Mouse (Mus musculus) brain, embryonic 14.5 days (tissue): ENCODE measurements around the gene Epm2aip1. TPM values are rescaled to one million over a fixed set of nuclear protein-coding genes. Genes with fewer than 3 reads are reported as not detected.

Source experiments
- DNase-seq: peaks from one replicate; pipeline ENCODE4 v3.0.0-alpha.2; 2011; ENCODE audit warnings: low read depth
- CTCF ChIP-seq: fragments of 200-500 bp; IDR thresholded peaks from 2 replicates; pipeline ENCODE4 v1.5.1; 2012; ENCODE audit warnings: inconsistent platforms, mild to moderate bottlenecking, moderate library complexity, borderline replicate concordance; ENCODE audit not compliant: insufficient read depth, insufficient read length; ENCODE audit errors: extremely low read depth
- POLR2A ChIP-seq: fragments of 200-500 bp; IDR thresholded peaks from 2 replicates; pipeline ENCODE4 v1.6.1; 2012; ENCODE audit warnings: mild to moderate bottlenecking, inconsistent platforms, borderline replicate concordance; ENCODE audit not compliant: poor library complexity, insufficient read depth, insufficient read length, severe bottlenecking; ENCODE audit errors: extremely low read depth
- polyA plus RNA-seq: library from polyadenylated mRNA; depleted of rRNA; stranded (reverse); fragments of >200 nt; gene quantifications from 2 replicates; pipeline ENCODE4 v1.2.3, GENCODE M21; 2012; rRNA removed

Gene Epm2aip1
- polyA plus RNA-seq, result 61.1 and 67.4 TPM in 2 replicates

DNA sequence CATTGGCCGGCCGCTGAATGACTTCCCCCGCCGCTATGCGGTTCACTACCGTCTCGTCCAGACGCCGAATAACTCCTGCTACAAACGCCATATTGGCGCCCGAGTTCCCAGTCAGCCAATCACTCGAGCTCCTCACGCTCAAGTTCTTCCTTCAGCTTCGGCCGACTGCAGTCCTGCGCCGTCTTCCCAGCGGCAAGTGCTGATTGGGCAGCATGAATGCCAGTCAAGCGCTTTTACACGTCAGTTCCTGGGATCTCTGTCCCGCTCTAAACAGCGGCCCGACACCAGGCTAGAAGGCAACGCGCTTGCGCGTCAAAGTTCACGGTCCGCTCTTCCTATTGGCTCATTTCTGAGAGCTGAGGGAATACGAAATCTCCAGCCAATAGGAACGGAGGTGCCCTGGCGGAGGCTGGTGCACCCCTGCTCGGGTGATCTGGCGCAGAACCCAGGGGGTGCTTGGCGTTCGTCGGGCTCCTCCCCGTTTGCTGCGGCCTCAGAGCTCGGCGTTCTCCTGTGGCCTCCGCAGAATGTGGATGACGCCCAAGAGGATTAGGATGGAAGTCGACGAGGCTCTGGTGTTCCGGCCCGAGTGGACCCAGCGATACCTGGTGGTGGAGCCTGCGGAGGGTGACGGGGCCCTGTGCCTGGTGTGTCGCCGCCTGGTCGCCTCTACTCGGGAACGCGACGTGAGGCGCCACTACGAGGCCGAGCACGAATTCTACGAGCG is at the start of gene Epm2aip1, which contains the start of gene Mlh1:
Epm2aip1 (plus strand) TSS at position 496 of the 727 bp plus-strand sequence.
Mlh1 (minus strand) TSS at position 358 of the 727 bp plus-strand sequence.
- TF ChIP-seq POLR2A (peak; percentile 78; the same call in 1 of the 2 replicates), CTCF (no peak)
- peak; percentile 100 for DNase-seq

DNA sequence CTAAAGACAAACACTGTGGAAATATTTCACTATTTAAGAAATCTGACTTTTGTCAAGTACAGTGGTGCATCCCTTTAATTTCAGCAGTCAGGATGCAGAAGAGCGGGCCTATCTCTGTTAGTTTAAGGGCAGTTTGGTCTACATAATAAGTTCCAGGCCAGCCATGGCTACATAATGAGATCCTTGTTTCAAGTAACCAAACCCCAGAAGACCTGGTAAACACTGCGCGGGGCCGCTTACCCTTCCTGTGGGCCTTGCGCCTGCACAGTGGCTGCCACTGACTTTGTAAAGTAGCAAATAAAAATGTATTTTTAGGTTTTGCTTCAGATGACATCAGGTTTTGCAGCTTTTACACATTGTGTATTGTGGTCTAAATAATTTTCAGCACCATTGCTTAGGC is 48.3 kb upstream of the Epm2aip1 start:
- no peak for TF ChIP-seq POLR2A
- no peak for TF ChIP-seq CTCF

DNA sequence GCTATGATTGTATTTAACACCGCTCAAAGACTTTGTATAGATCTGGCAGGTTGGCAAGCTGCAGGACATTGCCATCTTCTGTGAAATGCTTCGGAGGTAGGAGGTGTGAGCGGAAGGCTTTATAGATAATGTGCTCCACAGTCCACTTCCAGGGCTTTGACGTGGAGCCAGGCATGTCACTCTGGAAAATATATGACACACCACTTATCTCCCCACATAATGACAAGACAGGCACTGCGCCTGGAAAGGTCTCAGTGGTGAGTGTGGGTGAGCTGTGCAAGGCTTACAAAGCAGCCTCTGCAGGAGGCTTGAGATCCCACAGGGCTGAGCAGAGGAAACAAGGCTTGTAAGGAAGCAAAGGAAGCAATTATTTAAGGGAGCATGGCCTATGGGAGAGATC is 43.3 kb upstream of the Epm2aip1 start:
- DNase-seq, result peak; percentile 2
- no peak for TF ChIP-seq POLR2A
- TF ChIP-seq CTCF, result no peak

More for the DNA sequence above, 48.3 kb upstream of the Epm2aip1 start:
- no peak for DNase-seq

DNA sequence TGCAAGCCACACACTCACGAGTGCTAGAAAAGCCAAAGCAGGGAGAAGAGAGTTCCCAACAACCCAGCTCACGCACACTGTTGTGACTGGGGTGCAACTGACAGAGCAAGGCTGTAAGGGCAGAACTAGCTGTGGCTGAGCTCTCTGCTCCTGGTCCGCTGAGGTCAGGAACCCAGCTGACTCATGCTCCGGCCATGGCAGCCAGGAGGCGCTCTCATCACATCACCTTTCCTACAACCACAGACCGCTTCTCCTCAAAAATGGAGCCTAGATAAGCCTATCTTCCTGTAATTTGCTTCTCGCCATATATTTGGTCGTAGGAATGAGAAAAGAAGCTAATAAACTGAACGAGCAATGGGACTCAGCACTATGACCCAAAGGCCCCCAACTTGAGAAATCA is 37.0 kb upstream of the Epm2aip1 start:
- no peak for DNase-seq
- TF ChIP-seq POLR2A, result no peak
- TF ChIP-seq CTCF, result no peak

DNA sequence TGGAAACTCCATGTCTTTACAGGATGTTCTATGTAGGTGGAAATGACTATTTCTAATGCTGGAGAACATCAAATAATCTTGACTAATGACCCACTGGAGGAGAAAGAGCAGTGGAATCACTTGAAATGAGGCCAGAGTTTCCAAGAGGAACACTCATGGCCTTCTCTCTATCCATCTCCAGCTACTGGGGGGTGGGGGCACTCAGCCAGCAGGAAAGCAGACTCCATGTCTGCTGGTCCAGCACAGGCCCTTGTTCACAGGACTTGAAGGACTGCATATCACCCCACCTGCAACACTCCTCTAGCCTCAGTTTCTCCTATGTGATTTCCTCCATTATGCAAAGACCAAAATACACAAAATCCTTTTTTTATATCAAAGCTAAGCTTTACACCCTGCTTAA is 34.0 kb upstream of the Epm2aip1 start:
- DNase-seq, result no peak
- no peak for TF ChIP-seq POLR2A
- TF ChIP-seq CTCF, result no peak

DNA sequence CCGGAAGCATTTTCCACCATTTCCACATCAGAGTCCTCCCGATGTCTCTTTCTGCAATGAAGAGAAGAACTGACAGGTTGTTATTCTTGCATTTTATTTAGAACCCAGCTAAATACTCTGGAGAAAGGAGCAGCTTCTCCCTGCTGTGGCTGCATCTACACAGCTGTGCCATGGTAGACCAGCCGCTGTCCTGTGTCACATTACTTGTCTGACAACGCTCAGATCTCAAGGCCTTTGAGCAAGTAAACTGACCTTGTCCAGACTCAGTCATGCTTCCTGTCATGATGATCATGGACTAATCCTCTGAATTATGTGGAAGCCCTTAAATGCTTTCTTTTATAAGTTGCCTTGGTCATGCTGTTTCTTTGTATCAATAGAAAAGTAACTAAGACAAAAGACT is 31.9 kb upstream of the Epm2aip1 start:
- no peak for DNase-seq
- no peak for TF ChIP-seq POLR2A

DNA sequence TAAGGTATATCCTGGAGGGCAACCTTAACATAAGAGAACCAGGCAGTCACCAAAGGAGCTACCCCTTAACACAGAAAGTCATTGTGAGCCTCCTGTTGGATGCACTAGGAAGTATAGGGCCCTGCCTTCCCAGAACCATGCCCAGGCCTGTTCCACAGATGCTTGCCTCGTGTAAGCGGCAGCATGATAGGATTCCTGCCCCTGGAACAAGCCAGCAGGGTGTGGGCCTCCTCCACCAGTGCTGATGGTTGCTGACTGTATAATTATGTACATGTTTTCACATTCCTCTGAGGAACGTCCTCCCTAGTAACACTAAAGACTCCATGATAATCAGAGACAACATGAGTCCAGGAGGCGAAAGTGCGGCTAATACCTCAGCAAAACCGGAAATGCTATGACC is 28.3 kb upstream of the Epm2aip1 start:
- no peak for DNase-seq
- no peak for TF ChIP-seq POLR2A
- TF ChIP-seq CTCF, result no peak

DNA sequence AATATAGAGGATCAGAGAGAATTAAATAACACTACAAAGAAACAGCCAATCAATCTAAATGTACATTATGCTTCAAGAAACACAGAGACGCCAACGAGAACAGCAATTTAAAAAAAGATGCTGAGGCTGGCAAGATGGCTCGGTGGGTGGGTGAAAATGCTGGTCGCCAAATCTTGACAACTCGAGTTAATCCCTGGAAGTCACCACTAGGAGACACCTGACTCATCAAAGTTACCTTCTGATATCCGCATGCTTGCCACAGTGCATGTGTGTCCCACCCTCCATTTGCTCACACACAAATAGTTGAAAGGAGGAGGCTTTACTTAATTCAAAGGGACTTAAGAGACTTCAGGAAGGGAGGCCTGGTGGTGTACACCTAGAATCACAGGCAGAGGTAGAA is 26.2 kb upstream of the Epm2aip1 start:
- DNase-seq, result no peak
- TF ChIP-seq CTCF, result no peak
- TF ChIP-seq POLR2A, result no peak

DNA sequence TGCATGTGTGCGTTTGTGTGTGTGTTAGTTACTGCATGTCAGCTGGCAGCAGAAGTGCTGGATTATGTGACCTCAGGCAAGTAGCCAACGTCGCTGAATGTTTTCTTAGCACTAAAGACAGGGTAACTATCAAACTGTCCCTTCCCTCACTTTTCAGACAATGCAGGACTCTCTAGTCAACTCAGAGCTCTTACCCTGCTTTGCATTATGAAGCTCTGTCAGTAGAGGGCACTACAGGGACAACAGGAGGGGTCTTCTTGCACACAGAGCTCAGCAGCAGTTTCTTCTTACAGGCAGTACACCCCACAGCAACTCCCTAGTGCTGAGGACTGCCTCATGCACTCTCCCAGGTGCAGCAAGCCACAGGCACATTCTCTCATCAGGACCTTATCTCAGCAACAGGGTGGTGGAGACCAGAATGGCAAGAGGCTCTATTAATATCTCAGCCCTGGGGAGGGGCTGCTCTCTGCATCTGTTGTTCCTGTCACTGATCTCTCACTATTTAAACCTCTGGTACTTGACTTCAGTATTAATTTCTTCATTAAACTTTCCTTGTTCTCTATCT is 24.0 kb upstream of the Epm2aip1 start:
- no peak for TF ChIP-seq POLR2A
- peak; percentile 38; the same call in 1 of the 2 replicates for TF ChIP-seq CTCF
- peak; percentile 26 for DNase-seq

DNA sequence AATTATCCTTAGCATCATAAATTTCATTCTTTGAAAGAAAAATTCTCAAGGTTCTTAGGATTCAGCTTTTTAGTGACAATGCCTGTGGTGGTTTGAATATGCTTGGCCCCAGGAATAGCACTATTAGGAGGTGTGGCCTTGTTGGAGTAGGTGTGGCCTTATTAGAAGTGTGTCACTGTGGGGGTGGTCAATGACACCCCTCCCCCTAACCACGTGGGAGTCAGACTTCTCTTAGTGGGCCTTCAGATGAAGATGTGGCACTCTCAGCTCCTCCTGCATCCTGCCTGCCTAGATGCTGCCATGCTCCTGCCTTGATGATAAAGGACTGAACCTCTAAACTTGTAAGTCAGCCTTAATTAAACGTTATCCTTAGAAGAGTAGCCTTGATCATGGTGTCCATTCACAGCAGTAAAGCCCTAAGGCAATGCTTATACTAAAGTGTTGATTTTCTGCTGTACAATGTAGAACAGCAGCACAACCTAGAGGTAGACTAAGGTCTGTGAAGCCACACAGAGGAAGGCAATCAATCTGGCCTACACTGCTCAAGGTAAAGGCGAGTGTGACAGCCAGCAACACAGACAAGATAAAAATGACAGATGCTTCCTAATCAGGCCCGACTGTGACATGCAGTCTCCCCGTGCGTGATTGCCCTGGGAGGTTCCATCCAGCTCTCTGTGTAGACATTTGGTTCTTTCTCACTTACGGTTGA is 19.4 kb upstream of the Epm2aip1 start:
- DNase-seq, result no peak
- TF ChIP-seq POLR2A, result no peak
- no peak for TF ChIP-seq CTCF

DNA sequence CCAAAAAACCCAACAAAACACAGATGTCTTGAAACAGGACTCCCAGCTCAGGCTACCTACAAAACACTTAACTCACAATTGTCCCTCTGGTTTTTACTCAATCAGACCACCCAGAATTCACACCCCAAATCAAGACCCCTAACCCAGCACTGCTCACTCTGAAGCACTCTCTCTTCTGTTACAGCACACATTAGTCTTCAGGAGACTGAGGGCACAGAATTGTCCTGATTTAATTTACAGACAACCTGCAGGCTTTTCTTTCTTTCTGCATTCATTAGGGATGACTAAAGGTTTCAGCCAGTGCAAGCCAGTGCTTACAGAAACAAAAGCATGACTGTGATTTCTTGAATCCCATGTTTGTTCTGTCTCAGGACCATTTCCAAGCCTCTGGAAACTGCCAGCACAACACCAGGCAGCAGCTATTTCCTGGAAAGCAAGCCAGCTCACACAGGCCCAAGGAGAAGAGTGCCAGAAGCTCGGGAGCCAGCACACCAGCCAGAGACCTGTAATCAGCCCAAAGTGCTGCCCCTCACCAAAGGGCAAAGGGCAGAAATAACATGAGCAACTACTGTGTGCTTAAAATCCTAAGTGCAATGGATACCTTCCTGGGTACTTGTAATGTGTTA is 11.3 kb upstream of the Epm2aip1 start:
- TF ChIP-seq POLR2A (no peak), CTCF (no peak)
- peak; percentile 45 for DNase-seq

DNA sequence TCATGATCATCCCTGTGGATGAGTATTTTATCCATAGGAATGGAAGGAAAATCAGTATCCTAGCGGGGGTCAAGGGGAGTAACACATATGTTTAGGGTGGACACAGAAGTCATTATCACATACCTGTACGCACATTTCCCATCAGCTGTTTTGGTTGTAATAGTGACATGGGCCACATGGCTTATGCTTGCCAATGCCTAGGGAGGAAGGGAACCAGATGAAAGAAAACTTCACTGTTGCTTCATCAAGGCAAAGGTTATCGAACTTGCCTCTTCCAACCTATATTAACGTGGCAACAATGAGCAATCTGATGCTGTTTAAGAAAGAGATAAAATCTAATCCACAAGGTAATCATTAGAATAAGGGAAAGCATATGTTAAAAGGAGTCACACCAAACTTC is 10.4 kb upstream of the Epm2aip1 start:
- DNase-seq, result no peak
- TF ChIP-seq CTCF, result no peak
- TF ChIP-seq POLR2A, result no peak

DNA sequence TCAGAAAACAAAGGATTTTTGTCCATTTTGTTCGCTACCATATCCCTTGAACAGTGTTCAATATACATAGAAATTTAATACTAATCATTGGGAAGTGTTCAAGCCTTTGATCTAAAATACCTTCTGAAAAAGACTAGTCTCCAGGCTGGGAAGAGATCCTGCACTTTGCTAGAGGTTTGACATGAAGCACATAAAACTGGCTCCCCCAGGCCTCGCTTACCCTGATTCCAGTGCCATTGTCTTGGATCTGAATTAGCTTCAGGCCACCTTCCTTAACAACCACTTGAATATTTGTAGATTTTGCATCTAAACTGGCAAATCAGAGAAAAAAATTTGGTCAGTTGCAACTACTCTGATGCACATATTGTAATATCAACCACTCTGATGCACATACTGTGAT is 3.7 kb upstream of the Epm2aip1 start:
- no peak for DNase-seq
- no peak for TF ChIP-seq CTCF
- TF ChIP-seq POLR2A, result no peak
